Mouse (Mus musculus) C2C12 (cell line): ENCODE measurements around the gene Acsl4. TPM values are rescaled to one million over a fixed set of nuclear protein-coding genes. Genes with fewer than 3 reads are reported as not detected.

Experiments
- H3K27me3 ChIP-seq: one replicate; pipeline ENCODE4 v1.6.1; 2011; ENCODE audit not compliant: control insufficient read depth, insufficient read depth, insufficient read length
- H3K36me3 ChIP-seq: one replicate; pipeline ENCODE4 v1.6.1; 2011; ENCODE audit not compliant: control insufficient read depth, insufficient read depth
- H3K4me3 ChIP-seq: one replicate; pipeline ENCODE4 v1.5.1; 2011; ENCODE audit warnings: mild to moderate bottlenecking, control low read depth; ENCODE audit not compliant: poor library complexity, insufficient read depth, severe bottlenecking
- H3K79me2 ChIP-seq: one replicate; pipeline ENCODE4 v1.6.1; 2011; ENCODE audit not compliant: control insufficient read depth, insufficient read depth
- H3K79me3 ChIP-seq: one replicate; pipeline ENCODE4 v1.6.1; 2011; ENCODE audit warnings: low read depth, control low read depth
- H3ac ChIP-seq: one replicate; pipeline ENCODE3; 2011; ENCODE audit warnings: low read depth; ENCODE audit not compliant: control insufficient read depth, insufficient read length
- CEBPB ChIP-seq: IDR thresholded peaks from one replicate; pipeline ENCODE4 v1.6.1; 2011; ENCODE audit warnings: low read depth, mild to moderate bottlenecking, control low read depth, moderate library complexity
- CTCF ChIP-seq: IDR thresholded peaks from one replicate; pipeline ENCODE4 v1.5.1; 2011; ENCODE audit not compliant: control insufficient read depth, insufficient read depth, insufficient read length
- FOSL1 ChIP-seq: IDR thresholded peaks from one replicate; pipeline ENCODE4 v1.8.0; 2011; ENCODE audit warnings: mild to moderate bottlenecking, low read length; ENCODE audit not compliant: poor library complexity, insufficient read depth, severe bottlenecking
- MAX ChIP-seq: IDR thresholded peaks from one replicate; pipeline ENCODE4 v1.6.1; 2011; ENCODE audit warnings: mild to moderate bottlenecking, control low read depth
- MYOD1 ChIP-seq: IDR thresholded peaks from one replicate; pipeline ENCODE4 v1.6.1; 2011; ENCODE audit warnings: low read depth; ENCODE audit not compliant: control insufficient read depth, insufficient read length
- MYOG ChIP-seq: IDR thresholded peaks from one replicate; pipeline ENCODE4 v1.6.1; 2011; ENCODE audit not compliant: control insufficient read depth, insufficient read length; ENCODE audit errors: extremely low read depth
- USF1 ChIP-seq: IDR thresholded peaks from one replicate; pipeline ENCODE4 v1.6.1; 2011; ENCODE audit warnings: low read depth, mild to moderate bottlenecking, control low read depth, moderate library complexity
- polyA plus RNA-seq: library from polyadenylated mRNA; unstranded; fragments of >200 nt; fragmentation: generic; extraction: Trizol; gene quantifications from one replicate; pipeline ENCODE4 v1.2.1, GENCODE M21; 2012; ENCODE audit warnings: missing spikeins

Gene Acsl4
- polyA plus RNA-seq, 1 experiment: 10.1 TPM

DNA sequence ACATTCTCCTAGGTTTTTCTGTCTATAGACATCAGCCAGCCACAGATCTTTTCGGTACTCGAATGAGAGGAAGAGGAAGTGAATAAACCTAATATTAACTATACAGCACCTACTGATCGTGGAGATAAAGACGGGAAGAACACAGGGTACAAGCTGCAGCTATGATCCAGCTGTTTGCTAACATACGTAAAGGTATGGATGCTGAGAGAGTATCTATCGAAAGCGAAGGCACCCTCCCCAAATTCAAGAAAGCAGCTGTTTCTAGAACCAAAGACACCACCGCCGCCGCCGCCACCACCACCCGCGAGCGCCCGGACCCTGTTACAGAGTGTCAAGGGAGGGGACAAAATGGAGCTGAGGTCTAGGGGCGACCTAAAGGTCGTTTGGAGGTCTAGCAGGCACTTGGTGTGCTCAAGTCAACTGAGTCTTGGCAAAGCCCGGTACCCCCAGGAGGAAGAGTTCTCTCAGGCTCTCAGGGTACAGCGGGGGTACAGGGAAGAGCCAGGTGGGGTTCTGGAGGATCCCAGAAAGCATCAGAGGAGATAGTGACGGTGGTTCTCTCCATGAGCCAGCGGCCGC lies 665 bp downstream of the Acsl4 start:
- H3K27me3 ChIP-seq: no peaks in the 10 kb centered on the region
- peaks cover 44% of the 10 kb centered on the region for H3K79me3 ChIP-seq
- TF ChIP-seq CTCF (no peak), FOSL1 (no peak), CEBPB (no peak), MYOG (no peak), USF1 (no peak), MAX (no peak), MYOD1 (no peak)
- peaks cover 54% of the 10 kb centered on the region for H3K79me2 ChIP-seq
- H3ac ChIP-seq: peak overlapping the region; percentile 93
- no peaks in the 10 kb centered on the region for H3K36me3 ChIP-seq
- peak overlapping the region; percentile 49 for H3K4me3 ChIP-seq

DNA sequence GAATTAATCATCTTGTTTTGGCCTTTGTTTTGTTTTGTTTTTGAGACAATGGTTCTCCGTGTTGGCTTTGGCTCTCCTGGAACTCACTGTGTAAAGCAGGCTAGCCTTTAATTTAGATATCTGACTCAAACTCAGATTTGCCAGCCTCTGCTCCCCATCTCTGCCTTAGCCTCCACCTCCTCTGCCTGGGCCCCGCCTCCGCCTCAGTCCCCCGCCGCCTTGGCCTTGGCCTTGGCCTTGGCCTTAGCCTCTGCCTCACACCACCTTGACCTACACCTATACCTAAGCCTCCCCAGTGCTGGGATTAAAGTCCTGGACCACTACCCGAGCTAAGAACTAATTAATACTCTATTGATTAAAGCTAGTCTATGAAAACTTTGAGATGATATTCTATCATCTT lies 2.2 kb downstream of the Acsl4 start:
- no peaks in the 10 kb centered on the region for H3K27me3 ChIP-seq
- H3K4me3 ChIP-seq: no peak overlapping the region
- peaks cover 54% of the 10 kb centered on the region for H3K79me3 ChIP-seq
- no peaks in the 10 kb centered on the region for H3K36me3 ChIP-seq
- peaks cover 70% of the 10 kb centered on the region for H3K79me2 ChIP-seq
- no peak overlapping the region for H3ac ChIP-seq
- no peak for TF ChIP-seq MAX
- TF ChIP-seq USF1: no peak
- no peak for TF ChIP-seq FOSL1
- no peak for TF ChIP-seq MYOD1
- no peak for TF ChIP-seq CTCF
- TF ChIP-seq MYOG: no peak
- TF ChIP-seq CEBPB: no peak

DNA sequence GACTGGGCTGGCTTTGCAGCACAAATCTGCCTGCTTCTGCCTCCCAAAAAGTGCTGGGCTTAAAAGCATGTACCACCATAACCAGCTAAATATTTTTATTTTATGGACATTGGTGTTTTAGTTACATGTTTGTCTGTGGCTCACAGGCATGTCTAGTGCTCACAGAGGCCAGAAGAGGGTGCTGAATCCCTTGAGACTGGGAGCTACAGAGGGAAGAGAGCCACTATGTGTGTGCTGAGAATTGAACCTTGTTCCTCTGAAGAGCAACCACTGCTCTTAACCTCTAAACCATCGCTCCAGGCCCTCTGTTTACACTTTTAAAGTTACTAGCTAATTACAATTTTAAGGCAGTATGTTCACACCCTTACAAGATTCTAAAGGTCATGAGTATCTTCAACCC lies 2.7 kb downstream of the Acsl4 start:
- Histone ChIP-seq H3K4me3 (no peak overlapping the region), H3ac (no peak overlapping the region), H3K79me3 (peaks cover 57% of the 10 kb centered on the region), H3K27me3 (no peaks in the 10 kb centered on the region), H3K36me3 (no peaks in the 10 kb centered on the region), H3K79me2 (peaks cover 75% of the 10 kb centered on the region)
- TF ChIP-seq MYOG (no peak), CTCF (no peak)

DNA sequence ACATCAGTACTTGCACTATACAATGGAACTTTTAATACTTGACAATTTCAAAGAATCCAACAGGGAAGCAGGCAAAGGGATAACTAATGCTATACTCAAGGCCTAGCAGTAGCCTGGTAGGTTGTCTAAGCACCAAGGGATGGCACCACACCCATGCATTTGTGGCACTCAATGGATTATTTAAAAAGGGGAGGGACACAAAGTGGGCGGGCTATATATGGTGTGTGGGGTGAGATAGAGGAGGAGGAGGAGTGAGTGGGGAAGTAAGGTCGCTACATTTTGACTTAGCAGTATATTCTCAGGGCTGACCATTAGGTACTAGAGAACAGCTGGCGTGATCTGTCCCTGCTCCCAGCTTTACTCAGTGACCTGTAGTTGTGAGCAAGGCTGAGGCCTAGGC lies 5.4 kb downstream of the Acsl4 start:
- Histone ChIP-seq H3K27me3 (no peaks in the 10 kb centered on the region), H3ac (no peak overlapping the region), H3K36me3 (no peaks in the 10 kb centered on the region), H3K79me3 (peaks cover 65% of the 10 kb centered on the region), H3K4me3 (no peak overlapping the region), H3K79me2 (peaks cover 99% of the 10 kb centered on the region)
- TF ChIP-seq CEBPB (no peak), MYOG (no peak)

DNA sequence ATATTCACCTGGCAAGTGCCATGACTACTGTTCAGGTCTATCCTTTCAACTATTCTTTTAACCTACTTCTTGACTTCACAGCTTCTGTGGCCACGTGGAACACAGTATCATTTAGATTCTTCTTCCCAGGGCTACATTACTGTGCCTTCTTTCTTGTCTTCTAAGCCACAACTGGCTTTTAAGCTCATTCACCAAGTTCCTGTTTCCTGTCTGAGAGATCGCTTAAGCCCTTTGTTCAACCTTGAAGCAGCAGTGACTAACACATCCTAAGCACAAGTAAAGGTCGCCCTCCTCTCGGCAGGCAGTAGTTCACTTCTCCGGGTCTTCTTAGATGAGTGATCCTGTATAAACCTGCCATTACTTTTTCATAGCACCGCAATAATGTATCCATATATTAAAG lies 10.4 kb downstream of the Acsl4 start:
- H3K79me2 ChIP-seq: peaks cover 99% of the 10 kb centered on the region
- no peak overlapping the region for H3ac ChIP-seq
- H3K79me3 ChIP-seq: peaks cover 49% of the 10 kb centered on the region
- H3K36me3 ChIP-seq: no peaks in the 10 kb centered on the region
- H3K4me3 ChIP-seq: no peak overlapping the region
- H3K27me3 ChIP-seq: no peaks in the 10 kb centered on the region
- TF ChIP-seq MYOG: no peak
- TF ChIP-seq FOSL1: no peak
- no peak for TF ChIP-seq CTCF
- TF ChIP-seq MAX: no peak
- no peak for TF ChIP-seq CEBPB
- no peak for TF ChIP-seq MYOD1
- no peak for TF ChIP-seq USF1

DNA sequence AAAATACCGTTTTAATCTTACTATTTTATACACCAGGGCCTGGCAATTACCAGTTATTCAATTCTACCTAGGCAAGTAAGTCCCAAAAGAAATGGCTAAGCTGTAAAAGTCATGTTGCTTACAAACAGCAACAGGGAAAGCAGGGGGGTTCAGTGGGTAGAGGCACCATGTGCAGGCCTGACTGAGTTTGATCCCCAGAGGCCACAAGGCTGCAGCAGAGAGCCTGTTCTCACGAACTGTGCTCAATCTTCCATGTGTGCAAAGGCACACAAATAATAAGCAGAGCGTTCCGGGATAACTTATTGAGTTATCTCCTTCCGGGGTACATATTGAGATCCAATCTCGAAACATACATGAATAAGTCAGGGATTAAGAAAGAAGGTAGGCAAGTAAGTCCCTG lies 12.3 kb downstream of the Acsl4 start:
- H3K79me3 ChIP-seq: peaks cover 40% of the 10 kb centered on the region
- H3K79me2 ChIP-seq: peaks cover 91% of the 10 kb centered on the region
- no peak overlapping the region for H3K4me3 ChIP-seq
- H3ac ChIP-seq: no peak overlapping the region
- H3K36me3 ChIP-seq: no peaks in the 10 kb centered on the region
- H3K27me3 ChIP-seq: no peaks in the 10 kb centered on the region
- TF ChIP-seq MAX (no peak), CEBPB (no peak), FOSL1 (no peak), MYOD1 (no peak), MYOG (no peak), CTCF (no peak), USF1 (no peak)
